Mouse (Mus musculus) brain, embryonic 18.5 days (tissue): ENCODE results near the gene B4galnt3.

Source experiments
- DNase-seq: peaks from one replicate; pipeline ENCODE4 v3.0.0-alpha.2; 2012; ENCODE audit warnings: low read depth, low spot score

The B4galnt3 gene

GRCm38 (mm10) chr6:120274887-120275286, 19.5 kb downstream of the B4galnt3 start:
- no peak for DNase-seq

- DNase-seq = no peak
These were observed 20.2 kb downstream of the B4galnt3 start for GRCm38 (mm10) chr6:120274181-120274580.

- DNase-seq = no peak
These were observed 30.2 kb downstream of the B4galnt3 start for GRCm38 (mm10) chr6:120264151-120264550.

- DNase-seq = no peak
These were observed 30.8 kb downstream of the B4galnt3 start for GRCm38 (mm10) chr6:120263608-120264007.

GRCm38 (mm10) chr6:120262886-120263531, 31.4 kb downstream of the B4galnt3 start:
- no peak for DNase-seq

GRCm38 (mm10) chr6:120259481-120259880, 34.9 kb downstream of the B4galnt3 start:
- no peak for DNase-seq

GRCm38 (mm10) chr6:120256431-120256935, 37.9 kb downstream of the B4galnt3 start:
- DNase-seq = no peak

- DNase-seq = no peak
These were observed 38.7 kb downstream of the B4galnt3 start for GRCm38 (mm10) chr6:120255701-120256100.

- DNase-seq = no peak
These were observed 39.2 kb downstream of the B4galnt3 start for GRCm38 (mm10) chr6:120255144-120255543.

GRCm38 (mm10) chr6:120254640-120255039, 39.7 kb downstream of the B4galnt3 start:
- DNase-seq = no peak

GRCm38 (mm10) chr6:120252741-120253140, 41.6 kb downstream of the B4galnt3 start:
- DNase-seq = no peak

- no peak for DNase-seq
These were observed 43.3 kb downstream of the B4galnt3 start for GRCm38 (mm10) chr6:120251010-120251409.

- DNase-seq = no peak
These were observed 44.5 kb downstream of the B4galnt3 start for GRCm38 (mm10) chr6:120249831-120250230.

GRCm38 (mm10) chr6:120246676-120247075, 47.7 kb downstream of the B4galnt3 start:
- DNase-seq = no peak

- no peak for DNase-seq
These were observed 51.1 kb downstream of the B4galnt3 start for GRCm38 (mm10) chr6:120243250-120243649.

- no peak for DNase-seq
These were observed 51.8 kb downstream of the B4galnt3 start for GRCm38 (mm10) chr6:120242530-120242929.

- DNase-seq = no peak
These were observed 52.9 kb downstream of the B4galnt3 start for GRCm38 (mm10) chr6:120241453-120241852.

- no peak for DNase-seq
These were observed 53.9 kb downstream of the B4galnt3 start for GRCm38 (mm10) chr6:120240461-120240860.

- DNase-seq = no peak
These were observed 58.5 kb downstream of the B4galnt3 start for GRCm38 (mm10) chr6:120235874-120236273.

- DNase-seq = no peak
These were observed 61.5 kb downstream of the B4galnt3 start for GRCm38 (mm10) chr6:120232885-120233284.

- no peak for DNase-seq
These were observed 63.9 kb downstream of the B4galnt3 start for GRCm38 (mm10) chr6:120230441-120230840.

GRCm38 (mm10) chr6:120229806-120230205, 64.6 kb downstream of the B4galnt3 start:
- no peak for DNase-seq

- DNase-seq = no peak
These were observed 67.3 kb downstream of the B4galnt3 start for GRCm38 (mm10) chr6:120227068-120227467.

GRCm38 (mm10) chr6:120225355-120225754, 69.0 kb downstream of the B4galnt3 start:
- no peak for DNase-seq
